Mouse (Mus musculus) G1E (cell line): ENCODE data around the gene Cep85l. TPM values are rescaled to one million over a fixed set of nuclear protein-coding genes. Genes with fewer than 3 reads are reported as not detected.

Source experiments
- ATAC-seq: 2 replicates; pipeline ENCODE4 v1.8.0; 2016; ENCODE audit warnings: mild to moderate bottlenecking; ENCODE audit not compliant: insufficient number of reproducible peaks, poor library complexity, low FRiP score, severe bottlenecking; ENCODE audit errors: extremely low read depth
- DNase-seq: peaks from one replicate; pipeline ENCODE4 v3.0.0; 2012; ENCODE audit warnings: low spot score
- H3K27me3 ChIP-seq: 2 replicates; pipeline ENCODE4 v1.6.1; 2012; ENCODE audit warnings: mild to moderate bottlenecking, low read length, inconsistent platforms; ENCODE audit not compliant: insufficient read depth
- H3K36me3 ChIP-seq: replicated peaks from 2 replicates; pipeline ENCODE3; 2012; ENCODE audit warnings: mild to moderate bottlenecking, inconsistent platforms
- H3K4me1 ChIP-seq: 2 replicates; pipeline ENCODE4 v1.6.1; 2012; ENCODE audit warnings: low read depth, low read length, inconsistent platforms, mixed read lengths; ENCODE audit not compliant: insufficient read depth
- H3K4me3 ChIP-seq: 2 replicates; pipeline ENCODE4 v1.5.1; 2012; ENCODE audit warnings: low read depth, mild to moderate bottlenecking, inconsistent platforms, low read length, moderate library complexity, mixed read lengths
- H3K9me3 ChIP-seq: replicated peaks from 2 replicates; pipeline ENCODE4 v1.6.1; 2012; ENCODE audit warnings: inconsistent platforms
- CTCF ChIP-seq: IDR thresholded peaks from 2 replicates; pipeline ENCODE4 v1.5.1; 2012; ENCODE audit warnings: low read depth, low read length, inconsistent platforms, mixed read lengths
- GATA1 ChIP-seq: IDR thresholded peaks from 2 replicates; pipeline ENCODE4 v1.6.1; 2012; ENCODE audit warnings: borderline replicate concordance, low read length, inconsistent platforms, mixed read lengths
- GATA2 ChIP-seq: IDR thresholded peaks from 2 replicates; pipeline ENCODE4 v1.6.1; 2012; ENCODE audit warnings: low read depth, low read length, inconsistent platforms, borderline replicate concordance
- POLR2AphosphoS5 ChIP-seq: IDR thresholded peaks from 2 replicates; pipeline ENCODE4 v1.6.1; 2012; ENCODE audit warnings: low read depth, low read length, inconsistent platforms; ENCODE audit not compliant: insufficient replicate concordance
- TAL1 ChIP-seq: conservative IDR thresholded peaks from 2 replicates; pipeline ENCODE4 v1.6.1; 2012; ENCODE audit warnings: low read depth, low read length, inconsistent platforms, mixed read lengths
- polyA plus RNA-seq: library from polyadenylated mRNA; stranded (reverse); fragments of >175 nt; gene quantifications from 2 replicates; pipeline ENCODE4 v1.2.3, GENCODE M21; 2012
- total RNA-seq, 2 experiments: library from RNA; stranded (forward) in 1 of 2; stranded (reverse) in 1 of 2; fragments of 200-1000 nt in 1 of 2; fragments of >200 nt in 1 of 2; fragmentation: Nextera tagmentation in 1 of 2; gene quantifications; 2 replicates each; pipeline ENCODE4 v1.2.3; 2014 to 2017

Gene Cep85l
- total and polyA plus RNA-seq, 3 experiments: 0.44 TPM; not detected in 2

- no peaks in the 10 kb centered on the region for H3K9me3 ChIP-seq
- H3K36me3 ChIP-seq: no peaks in the 10 kb centered on the region
- H3K4me1 ChIP-seq: no peaks in the 10 kb centered on the region
- H3K4me3 ChIP-seq: no peak overlapping the region
- no peak for DNase-seq
- no peak for ATAC-seq
- H3K27me3 ChIP-seq: no peaks in the 10 kb centered on the region
- TF ChIP-seq GATA2: no peak
- no peak for TF ChIP-seq POLR2AphosphoS5
- no peak for TF ChIP-seq TAL1
- TF ChIP-seq CTCF: no peak
- no peak for TF ChIP-seq GATA1
Observed at GRCm38 (mm10) chr10:53397846-53398539, 18.2 kb upstream of the Cep85l start.

- TF ChIP-seq TAL1: no peak
- TF ChIP-seq GATA2: no peak
- TF ChIP-seq CTCF: no peak
- no peak for TF ChIP-seq GATA1
- no peak for TF ChIP-seq POLR2AphosphoS5
- Histone ChIP-seq H3K4me1 (no peaks in the 10 kb centered on the region), H3K9me3 (no peaks in the 10 kb centered on the region), H3K4me3 (no peak overlapping the region), H3K27me3 (no peaks in the 10 kb centered on the region), H3K36me3 (no peaks in the 10 kb centered on the region)
- DNase-seq (no peak), ATAC-seq (no peak)
Observed at GRCm38 (mm10) chr10:53394923-53395629, 15.3 kb upstream of the Cep85l start.

GRCm38 (mm10) chr10:53388227-53388920, 8.6 kb upstream of the Cep85l start:
- TF ChIP-seq GATA1 (no peak), GATA2 (no peak), CTCF (no peak), TAL1 (no peak), POLR2AphosphoS5 (no peak)
- Histone ChIP-seq H3K4me3 (no peak overlapping the region), H3K9me3 (no peaks in the 10 kb centered on the region), H3K27me3 (no peaks in the 10 kb centered on the region), H3K4me1 (no peaks in the 10 kb centered on the region), H3K36me3 (no peaks in the 10 kb centered on the region)
- DNase-seq (no peak), ATAC-seq (no peak)

GRCm38 (mm10) chr10:53385438-53385837, 5.7 kb upstream of the Cep85l start:
- no peaks in the 10 kb centered on the region for H3K36me3 ChIP-seq
- ATAC-seq: no peak
- H3K4me1 ChIP-seq: no peaks in the 10 kb centered on the region
- no peak overlapping the region for H3K4me3 ChIP-seq
- H3K27me3 ChIP-seq: no peaks in the 10 kb centered on the region
- H3K9me3 ChIP-seq: no peaks in the 10 kb centered on the region
- no peak for DNase-seq
- no peak for TF ChIP-seq CTCF
- TF ChIP-seq GATA1: no peak
- no peak for TF ChIP-seq TAL1
- TF ChIP-seq POLR2AphosphoS5: no peak

GRCm38 (mm10) chr10:53384896-53385295, 5.1 kb upstream of the Cep85l start:
- DNase-seq (no peak), ATAC-seq (no peak)
- no peak overlapping the region for H3K4me3 ChIP-seq
- no peaks in the 10 kb centered on the region for H3K36me3 ChIP-seq
- no peaks in the 10 kb centered on the region for H3K9me3 ChIP-seq
- no peaks in the 10 kb centered on the region for H3K27me3 ChIP-seq
- H3K4me1 ChIP-seq: no peaks in the 10 kb centered on the region
- TF ChIP-seq TAL1: no peak
- TF ChIP-seq GATA2: no peak
- TF ChIP-seq CTCF: no peak

GRCm38 (mm10) chr10:53382696-53383365, 3.1 kb upstream of the Cep85l start:
- TF ChIP-seq GATA1: no peak
- TF ChIP-seq GATA2: no peak
- no peak for TF ChIP-seq CTCF
- TF ChIP-seq POLR2AphosphoS5: no peak
- peaks cover 3% of the 10 kb centered on the region; the same call in 1 of the 2 replicates for H3K9me3 ChIP-seq
- no peaks in the 10 kb centered on the region for H3K36me3 ChIP-seq
- no peaks in the 10 kb centered on the region for H3K27me3 ChIP-seq
- H3K4me1 ChIP-seq: no peaks in the 10 kb centered on the region
- DNase-seq (no peak), ATAC-seq (no peak)
- no peak overlapping the region for H3K4me3 ChIP-seq
